Mouse (Mus musculus) lung, embryonic 14.5 days (tissue): Measurements from ENCODE around the gene Chn2. TPM values are rescaled to one million over a fixed set of nuclear protein-coding genes. Genes with fewer than 3 reads are reported as not detected.

Experiments
- ATAC-seq: fragments of 200-750 bp; cut with Nextera tagmentation; 2 replicates; pipeline ENCODE4 v1.8.0; 2017; ENCODE audit warnings: mild to moderate bottlenecking, moderate TSS enrichment, moderate library complexity; ENCODE audit not compliant: insufficient read depth
- DNase-seq: peaks from one replicate; pipeline ENCODE4 v3.0.0-alpha.2; 2015
- H3K27ac ChIP-seq: fragments of 300-500 bp; sonication (generic); 2 replicates; pipeline ENCODE4 v1.5.1; 2014; ENCODE audit warnings: low read depth, mild to moderate bottlenecking, moderate library complexity
- H3K27me3 ChIP-seq: fragments of 300-500 bp; sonication (generic); 2 replicates; pipeline ENCODE4 v1.6.1; 2014; ENCODE audit warnings: low read length, control low read depth; ENCODE audit not compliant: insufficient read depth
- H3K36me3 ChIP-seq: fragments of 300-500 bp; sonication (generic); 2 replicates; pipeline ENCODE4 v1.6.1; 2014; ENCODE audit warnings: control low read depth; ENCODE audit not compliant: insufficient read depth
- H3K4me1 ChIP-seq: fragments of 300-500 bp; sonication (generic); 2 replicates; pipeline ENCODE4 v1.6.1; 2014; ENCODE audit warnings: antibody characterized with exemption, control low read depth; ENCODE audit not compliant: insufficient read depth
- H3K4me2 ChIP-seq: fragments of 300-500 bp; sonication (generic); 2 replicates; pipeline ENCODE4 v1.6.1; 2014; ENCODE audit warnings: mild to moderate bottlenecking
- H3K4me3 ChIP-seq: fragments of 300-500 bp; sonication (generic); 2 replicates; pipeline ENCODE4 v1.5.1; 2014; ENCODE audit warnings: low read depth, low read length
- H3K9ac ChIP-seq: fragments of 300-500 bp; sonication (generic); 2 replicates; pipeline ENCODE4 v1.6.1; 2014
- H3K9me3 ChIP-seq: fragments of 300-500 bp; sonication (generic); 2 replicates; pipeline ENCODE4 v1.6.1; 2016; ENCODE audit warnings: low read depth, low read length, control low read depth
- CTCF ChIP-seq: IDR thresholded peaks from 2 replicates; pipeline ENCODE4 v1.5.1; 2016; ENCODE audit warnings: antibody characterized with exemption, low read depth
- WGBS: fragments of 180-500 bp; shearing (Covaris S2); extraction: QIAGEN DNeasy Blood & Tissue Kit; methylation state at CpG from one replicate; pipeline ENCODE4 v1.1.7; 2014; 5-methylcytosine and 5-hydroxymethylcytosine counted together
- polyA plus RNA-seq: library from polyadenylated mRNA; unstranded; fragments of >200 nt; fragmentation: Nextera tagmentation; extraction: Ambion mirVana; gene quantifications from 2 replicates; pipeline ENCODE4 v1.2.1, GENCODE M21; 2014

Chn2 gene
- polyA plus RNA-seq, 1 experiment from 2014 or later, result 18.1 TPM

DNA sequence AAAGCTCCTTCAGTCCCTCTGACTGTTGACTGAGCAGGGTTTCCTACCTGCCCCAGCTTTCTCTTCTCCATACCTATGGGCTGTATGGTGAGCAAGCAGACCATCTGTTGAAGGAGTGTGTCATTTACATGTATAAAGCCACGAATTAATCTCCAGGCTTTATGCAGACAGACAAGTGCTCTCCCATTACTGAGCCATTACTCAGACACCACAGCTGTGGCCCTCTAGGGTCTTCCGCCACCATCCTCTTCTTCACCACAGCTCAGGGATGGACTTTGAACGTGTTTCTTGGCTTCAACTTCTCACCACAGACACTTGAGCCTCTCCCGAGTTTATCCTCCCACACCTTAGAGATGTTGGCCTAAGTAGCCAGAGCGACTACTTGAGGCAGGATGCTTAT, 219.1 kb downstream of the Chn2 start:
- no peaks in the 10 kb centered on the region for H3K27me3 ChIP-seq
- no peak overlapping the region for H3K4me2 ChIP-seq
- H3K9me3 ChIP-seq, result no peaks in the 10 kb centered on the region
- H3K27ac ChIP-seq, result no peak overlapping the region
- H3K9ac ChIP-seq, result no peak overlapping the region
- WGBS, result 74% methylated on average over 5 of the region's 5 CpGs
- H3K4me3 ChIP-seq, result no peak overlapping the region
- ATAC-seq (no peak), DNase-seq (no peak)
- no peaks in the 10 kb centered on the region for H3K4me1 ChIP-seq
- no peak for TF ChIP-seq CTCF
- H3K36me3 ChIP-seq, result no peaks in the 10 kb centered on the region

DNA sequence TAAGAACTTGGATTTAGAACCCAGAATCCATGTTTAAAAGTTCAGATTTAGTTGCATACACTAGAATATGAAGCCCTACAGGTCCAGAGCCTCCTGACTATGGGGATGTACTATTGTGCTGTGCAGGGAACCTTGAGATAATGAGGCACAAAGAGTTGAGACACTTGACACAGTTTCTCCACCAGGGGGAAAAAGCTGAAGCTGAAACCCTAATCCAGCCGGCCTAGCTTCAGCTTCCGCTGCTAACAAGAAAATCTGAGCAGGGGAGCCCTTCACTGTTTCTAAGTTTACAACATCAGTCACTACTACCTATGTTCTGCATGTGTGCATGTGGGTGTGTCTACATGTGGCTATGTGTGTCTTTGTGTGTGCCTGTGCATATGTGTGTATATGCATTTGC, 223.4 kb downstream of the Chn2 start:
- H3K9me3 ChIP-seq, result no peaks in the 10 kb centered on the region
- DNase-seq (no peak), ATAC-seq (no peak)
- H3K36me3 ChIP-seq, result no peaks in the 10 kb centered on the region
- H3K27me3 ChIP-seq, result no peaks in the 10 kb centered on the region
- peak; percentile 46 for TF ChIP-seq CTCF
- WGBS, result 71% methylated on average over 2 of the region's 2 CpGs
- H3K4me2 ChIP-seq, result no peak overlapping the region
- no peaks in the 10 kb centered on the region for H3K4me1 ChIP-seq
- no peak overlapping the region for H3K27ac ChIP-seq
- no peak overlapping the region for H3K9ac ChIP-seq
- no peak overlapping the region for H3K4me3 ChIP-seq

DNA sequence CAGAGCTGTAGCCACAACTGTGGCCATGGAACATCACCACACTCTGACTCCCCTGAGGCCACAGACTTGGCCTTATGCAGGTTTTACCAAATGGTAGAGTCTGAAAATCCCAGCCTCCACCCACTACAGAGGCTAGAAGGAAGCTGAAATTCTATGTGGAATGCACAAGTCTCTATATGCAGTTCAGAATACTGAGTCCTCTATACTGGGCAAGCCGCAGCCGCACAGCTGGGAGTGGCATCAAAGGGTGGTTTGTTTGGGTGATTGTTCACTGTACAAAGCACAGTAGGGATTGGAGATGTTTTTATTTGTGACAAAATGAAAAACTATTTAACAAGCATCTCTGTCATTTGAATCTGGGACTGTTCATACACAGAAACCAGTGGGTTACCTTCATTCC, 224.5 kb downstream of the Chn2 start:
- no peak for ATAC-seq
- WGBS, result 91% methylated on average over 2 of the region's 2 CpGs
- Histone ChIP-seq H3K36me3 (no peaks in the 10 kb centered on the region), H3K4me1 (no peaks in the 10 kb centered on the region), H3K4me3 (no peak overlapping the region), H3K9ac (no peak overlapping the region), H3K27ac (no peak overlapping the region), H3K27me3 (no peaks in the 10 kb centered on the region), H3K4me2 (no peak overlapping the region), H3K9me3 (no peaks in the 10 kb centered on the region)
- no peak for TF ChIP-seq CTCF
- DNase-seq, result no peak

- Histone ChIP-seq H3K27ac (no peak overlapping the region), H3K36me3 (no peaks in the 10 kb centered on the region), H3K9ac (no peak overlapping the region), H3K4me1 (no peaks in the 10 kb centered on the region), H3K27me3 (no peaks in the 10 kb centered on the region), H3K4me3 (no peak overlapping the region), H3K4me2 (no peak overlapping the region), H3K9me3 (no peaks in the 10 kb centered on the region)
- no peak for ATAC-seq
- 75% methylated on average over 7 of the region's 7 CpGs for WGBS
- TF ChIP-seq CTCF, result no peak
- no peak for DNase-seq
Measured at GRCm38 (mm10) chr6:54264537-54264936, 225.2 kb downstream of the Chn2 start.

DNA sequence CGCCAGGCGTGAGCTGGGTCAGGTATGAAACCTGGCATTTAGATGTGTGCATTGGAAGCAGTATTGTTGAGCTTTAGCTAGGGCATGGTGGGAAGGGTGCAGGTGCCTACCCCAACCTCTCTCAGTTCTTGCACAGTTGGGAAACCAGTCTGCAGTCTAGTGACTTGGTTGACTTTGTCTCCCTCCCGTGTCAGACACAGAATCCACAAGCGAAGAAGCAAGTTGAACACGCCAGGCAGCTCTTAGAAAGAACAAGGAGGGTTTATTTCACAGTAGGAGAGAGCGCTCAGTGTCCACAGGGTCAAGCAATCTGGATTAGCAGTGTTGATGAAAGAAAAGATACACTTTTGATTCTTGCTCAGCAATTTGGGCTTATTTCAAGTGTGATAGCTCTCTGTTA, 226.0 kb downstream of the Chn2 start:
- H3K36me3 ChIP-seq, result no peaks in the 10 kb centered on the region
- ATAC-seq (no peak), DNase-seq (no peak)
- no peak overlapping the region for H3K4me3 ChIP-seq
- no peak overlapping the region for H3K27ac ChIP-seq
- H3K4me2 ChIP-seq, result no peak overlapping the region
- no peaks in the 10 kb centered on the region for H3K9me3 ChIP-seq
- H3K4me1 ChIP-seq, result no peaks in the 10 kb centered on the region
- H3K9ac ChIP-seq, result no peak overlapping the region
- TF ChIP-seq CTCF, result no peak
- H3K27me3 ChIP-seq, result no peaks in the 10 kb centered on the region
- WGBS, result 91% methylated on average over 6 of the region's 6 CpGs

GRCm38 (mm10) chr6:54272556-54273378, 233.4 kb downstream of the Chn2 start:
- peak overlapping the region; percentile 50 for H3K4me2 ChIP-seq
- peak overlapping the region; percentile 2 for H3K4me3 ChIP-seq
- DNase-seq (peak; percentile 86), ATAC-seq (peak; percentile 97)
- 36% methylated on average over 14 of the region's 14 CpGs for WGBS
- peak overlapping the region; percentile 58 for H3K27ac ChIP-seq
- peaks cover 20% of the 10 kb centered on the region; the same call in 1 of the 2 replicates for H3K4me1 ChIP-seq
- H3K9me3 ChIP-seq, result no peaks in the 10 kb centered on the region
- no peaks in the 10 kb centered on the region for H3K36me3 ChIP-seq
- H3K9ac ChIP-seq, result peak overlapping the region; percentile 9; the same call in 1 of the 2 replicates
- H3K27me3 ChIP-seq, result no peaks in the 10 kb centered on the region
- TF ChIP-seq CTCF, result no peak

- no peak for TF ChIP-seq CTCF
- 27% methylated on average over 6 of the region's 6 CpGs for WGBS
- Histone ChIP-seq H3K4me3 (peak overlapping the region; percentile 2), H3K9me3 (no peaks in the 10 kb centered on the region), H3K27me3 (no peaks in the 10 kb centered on the region), H3K4me1 (peaks cover 24% of the 10 kb centered on the region; the same call in 1 of the 2 replicates), H3K36me3 (no peaks in the 10 kb centered on the region), H3K4me2 (peak overlapping the region; percentile 50), H3K27ac (peak overlapping the region; percentile 58; the same call in 1 of the 2 replicates), H3K9ac (peak overlapping the region; percentile 9; the same call in 1 of the 2 replicates)
- ATAC-seq, result 0 out of 2 replicates have a peak, but pooled peaks have one; percentile 8
- DNase-seq, result no peak
Measured at GRCm38 (mm10) chr6:54273379-54273730, 234.0 kb downstream of the Chn2 start.
